Mouse (Mus musculus): ENCODE data around the gene Traf6.

The Traf6 gene

GRCm38 (mm10) chr2:101678236-101679021 is at the start of gene Traf6:
Traf6 (plus strand) TSS chr2:101678429.
- peak; percentile 92 for DNase-seq (ENCODE audit: low spot score)

- no peak for DNase-seq (ENCODE audit: low spot score)
These were observed 39.0 kb upstream of the Traf6 start for GRCm38 (mm10) chr2:101638979-101639839.

- no peak for DNase-seq (ENCODE audit: low spot score)
These were observed 38.3 kb upstream of the Traf6 start for GRCm38 (mm10) chr2:101639840-101640350.

- DNase-seq (ENCODE audit: low spot score), result no peak
These were observed 32.4 kb upstream of the Traf6 start for GRCm38 (mm10) chr2:101645841-101646240.

- no peak for DNase-seq (ENCODE audit: low spot score)
These were observed 29.9 kb upstream of the Traf6 start for GRCm38 (mm10) chr2:101648361-101648760.

GRCm38 (mm10) chr2:101649114-101649671 is 29.0 kb upstream of the Traf6 start, which contains the start of the genes Rag1 and B230118H07Rik:
Rag1 (minus strand) TSS chr2:101649501.
B230118H07Rik (minus strand) TSS chr2:101649532.
- DNase-seq (ENCODE audit: low spot score), result no peak

GRCm38 (mm10) chr2:101650446-101650845 is 27.8 kb upstream of the Traf6 start:
- DNase-seq (ENCODE audit: low spot score), result no peak

- DNase-seq (ENCODE audit: low spot score), result no peak
These were observed 25.9 kb upstream of the Traf6 start for GRCm38 (mm10) chr2:101652204-101652920.

GRCm38 (mm10) chr2:101652921-101653597 is 25.2 kb upstream of the Traf6 start:
- DNase-seq (ENCODE audit: low spot score), result peak; percentile 88

- DNase-seq (ENCODE audit: low spot score), result no peak
These were observed 17.7 kb upstream of the Traf6 start for GRCm38 (mm10) chr2:101660536-101660935.

GRCm38 (mm10) chr2:101665058-101665702 is 13.0 kb upstream of the Traf6 start:
- peak; percentile 79 for DNase-seq (ENCODE audit: low spot score)

GRCm38 (mm10) chr2:101665703-101666092 is 12.5 kb upstream of the Traf6 start:
- DNase-seq (ENCODE audit: low spot score), result no peak

GRCm38 (mm10) chr2:101668751-101669150 is 9.5 kb upstream of the Traf6 start:
- no peak for DNase-seq (ENCODE audit: low spot score)

- no peak for DNase-seq (ENCODE audit: low spot score)
These were observed 4.7 kb upstream of the Traf6 start for GRCm38 (mm10) chr2:101673547-101673946.

GRCm38 (mm10) chr2:101679164-101679784 is 1.0 kb downstream of the Traf6 start:
- DNase-seq (ENCODE audit: low spot score), result no peak

GRCm38 (mm10) chr2:101684421-101684820 is 6.2 kb downstream of the Traf6 start:
- no peak for DNase-seq (ENCODE audit: low spot score)

- no peak for DNase-seq (ENCODE audit: low spot score)
These were observed 9.8 kb downstream of the Traf6 start for GRCm38 (mm10) chr2:101688011-101688410.

- DNase-seq (ENCODE audit: low spot score), result no peak
These were observed 12.1 kb downstream of the Traf6 start for GRCm38 (mm10) chr2:101690252-101690827.

- no peak for DNase-seq (ENCODE audit: low spot score)
These were observed 14.8 kb downstream of the Traf6 start for GRCm38 (mm10) chr2:101693043-101693442.

Measured in testis, postnatal 10 days (tissue).